Mouse (Mus musculus): Measurements from ENCODE around the gene Vmn1r68. TPM values are rescaled to one million over a fixed set of nuclear protein-coding genes. Genes with fewer than 3 reads are reported as not detected.

Gene Vmn1r68
- polyA plus RNA-seq (2012; rRNA removed; ENCODE audit: low replicate concordance), result not detected in 2 replicates

GRCm38 (mm10) chr7:10558385-10558784, at the start of gene Vmn1r68:
Gene Vmn1r68, minus strand, starts transcription at chr7:10558485.

GRCm38 (mm10) chr7:10494786-10495521, 63.3 kb downstream of the Vmn1r68 start, which contains the start of gene Zik1:
Gene Zik1, minus strand, starts transcription at chr7:10495394.

Other genes with a start within 250 kb of the Vmn1r68 start
- not detected in 2 replicates for gene Vmn1r67, start 115.2 kb downstream of the Vmn1r68 start, polyA plus RNA-seq (2012; rRNA removed; ENCODE audit: low replicate concordance)
- gene Zik1, start 63.1 kb downstream of the Vmn1r68 start, polyA plus RNA-seq (2012; rRNA removed; ENCODE audit: low replicate concordance), result 0.05 TPM in 1 of 2 replicates, not detected in the other
- gene Vmn1r69, start 55.2 kb upstream of the Vmn1r68 start, polyA plus RNA-seq (2012; rRNA removed; ENCODE audit: low replicate concordance), result not detected in 2 replicates
- not detected in 2 replicates for gene Vmn1r70, start 73.0 kb upstream of the Vmn1r68 start, polyA plus RNA-seq (2012; rRNA removed; ENCODE audit: low replicate concordance)
- not detected in 2 replicates for gene Nlrp4b, start 129.3 kb upstream of the Vmn1r68 start, polyA plus RNA-seq (2012; rRNA removed; ENCODE audit: low replicate concordance)
- not detected in 2 replicates for gene Vmn1r71, start 195.9 kb upstream of the Vmn1r68 start, polyA plus RNA-seq (2012; rRNA removed; ENCODE audit: low replicate concordance)